ENCODE assay signal across 9 mouse cellular contexts in the genomic region with DNA sequence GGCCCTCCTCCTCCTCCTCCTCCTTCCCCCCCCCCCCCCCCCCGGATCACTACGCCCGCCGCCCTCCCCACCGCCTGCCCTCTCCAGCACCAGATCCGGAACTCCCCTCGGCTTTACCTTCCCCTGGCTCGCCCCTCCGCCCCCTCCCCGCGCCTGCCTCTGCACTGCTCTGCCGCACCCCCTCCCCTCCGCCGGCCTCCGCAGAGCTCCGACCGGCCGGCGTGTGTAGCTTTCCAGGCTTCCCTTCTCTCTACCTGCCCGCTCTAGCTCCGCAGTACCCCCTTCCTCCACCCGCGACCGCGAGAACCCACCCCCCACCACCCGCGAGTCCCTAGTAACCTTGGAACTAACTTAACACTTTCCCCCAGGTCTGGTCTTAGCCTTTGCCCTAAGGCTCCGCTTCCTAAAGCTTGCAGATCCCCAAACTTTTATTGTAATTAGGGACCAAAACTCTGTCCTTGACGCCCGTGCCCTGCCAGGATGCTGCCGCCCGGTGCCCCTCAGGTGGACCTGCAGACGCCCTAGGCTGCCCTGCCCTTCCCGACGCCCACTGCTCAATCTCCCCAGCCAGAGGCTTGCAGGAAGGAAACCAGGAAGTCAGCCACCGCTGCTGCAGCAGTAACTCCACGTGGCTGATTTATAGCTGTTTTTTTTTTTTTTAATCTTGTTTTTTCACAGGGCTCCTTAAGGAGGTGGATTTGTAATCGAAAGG. TPM values are rescaled to one million over a fixed set of nuclear protein-coding genes. Genes with fewer than 3 reads are reported as not detected.
DNase-seq lines count a peak whose midpoint lies in the region; ATAC-seq lines count a peak whose summit lies in the region.
"Had no signal": no experiment of that assay in that cellular context is flagged by ENCODE, and none has a peak within 500 bp of the region (broad histone marks: within the 10 kb centered on the region; RNA-seq: fewer than 3 reads in every experiment).

No protein-coding gene starts in this region.

- peak overlapping the region; percentile 41; the same call in 1 of the 2 replicates for H3K27ac ChIP-seq in forebrain, embryonic 16.5 days (ENCODE audit: low read length)
- H3K27ac ChIP-seq in hindbrain, embryonic 14.5 days = peak overlapping the region; percentile 92; the same call in 1 of the 2 replicates
- peak overlapping the region; percentile 96 for H3K27ac ChIP-seq in limb, embryonic 15.5 days
- H3K27ac ChIP-seq in midbrain, embryonic 15.5 days = peak overlapping the region; percentile 88; the same call in 1 of the 2 replicates

- H3K4me1 ChIP-seq in forebrain, embryonic 16.5 days (replicated peaks; ENCODE audit: control insufficient read depth, insufficient read depth, low read length) = peaks cover 12% of the 10 kb centered on the region
- H3K4me1 ChIP-seq in hindbrain, embryonic 14.5 days (replicated peaks; ENCODE audit: control insufficient read depth, insufficient read depth, low read length) = peaks cover 11% of the 10 kb centered on the region; the same call in 1 of the 2 replicates
- peaks cover 11% of the 10 kb centered on the region for H3K4me1 ChIP-seq in limb, embryonic 15.5 days
- peaks cover 13% of the 10 kb centered on the region for H3K4me1 ChIP-seq in midbrain, embryonic 15.5 days

- H3K4me3 ChIP-seq in forebrain, embryonic 16.5 days (replicated peaks; ENCODE audit: low read length) = peak overlapping the region; percentile 88
- H3K4me3 ChIP-seq in hindbrain, embryonic 14.5 days (replicated peaks; ENCODE audit: low read length) = peak overlapping the region; percentile 94
- H3K4me3 ChIP-seq in limb, embryonic 15.5 days = peak overlapping the region; percentile 95
- H3K4me3 ChIP-seq in midbrain, embryonic 15.5 days = peak overlapping the region; percentile 94

- H3K9me3 ChIP-seq in forebrain, embryonic 16.5 days (ENCODE audit: control insufficient read depth, low read length) = no peaks in the 10 kb centered on the region
- H3K9me3 ChIP-seq in hindbrain, embryonic 14.5 days (ENCODE audit: control insufficient read depth, low read length) = no peaks in the 10 kb centered on the region
- H3K9me3 ChIP-seq in limb, embryonic 15.5 days = no peaks in the 10 kb centered on the region
- no peaks in the 10 kb centered on the region for H3K9me3 ChIP-seq in midbrain, embryonic 15.5 days

- peak overlapping the region; percentile 97 for H3K9ac ChIP-seq in forebrain, embryonic 16.5 days (replicated peaks; ENCODE audit: low read depth, low read length)
- peak overlapping the region; percentile 97 for H3K9ac ChIP-seq in hindbrain, embryonic 14.5 days
- H3K9ac ChIP-seq in limb, embryonic 15.5 days = peak overlapping the region; percentile 35
- H3K9ac ChIP-seq in midbrain, embryonic 15.5 days = peak overlapping the region; percentile 88; the same call in 1 of the 2 replicates

- no peaks in the 10 kb centered on the region for H3K27me3 ChIP-seq in forebrain, embryonic 16.5 days (replicated peaks; ENCODE audit: control insufficient read depth, insufficient read depth, low read length)
- no peaks in the 10 kb centered on the region for H3K27me3 ChIP-seq in hindbrain, embryonic 14.5 days (ENCODE audit: control insufficient read depth, insufficient read depth, low read length)
- H3K27me3 ChIP-seq in limb, embryonic 15.5 days = no peaks in the 10 kb centered on the region
- H3K27me3 ChIP-seq in midbrain, embryonic 15.5 days (replicated peaks) = 0 out of 2 replicates have a peak, but pooled peaks cover 3% of the 10 kb centered on the region
- H3K27me3 ChIP-seq: Patski had no signal

- peak; percentile 14 to 19 for DNase-seq in frontal cortex, postnatal 10 days (ENCODE audit: low spot score in 2 of 2)
- no peak for DNase-seq in frontal cortex, postnatal 25 days (ENCODE audit: low spot score in 2 of 2)
- DNase-seq in cerebellum, adult 11 months = peak; percentile 44
- peak; percentile 39 for DNase-seq in hindbrain, embryonic 14.5 days (ENCODE audit: low spot score)
- DNase-seq in spleen, postnatal 4 days (ENCODE audit: low spot score in 2 of 2) = peak; percentile 27 to 74

- no peaks in the 10 kb centered on the region for H3K36me3 ChIP-seq in forebrain, embryonic 16.5 days (ENCODE audit: control insufficient read depth, insufficient read depth)
- H3K36me3 ChIP-seq in hindbrain, embryonic 14.5 days (replicated peaks; ENCODE audit: control insufficient read depth, insufficient read depth) = no peaks in the 10 kb centered on the region
- H3K36me3 ChIP-seq in limb, embryonic 15.5 days = no peaks in the 10 kb centered on the region
- H3K36me3 ChIP-seq in midbrain, embryonic 15.5 days (replicated peaks) = no peaks in the 10 kb centered on the region

- under 1% methylated on average over 30 of the region's 38 CpGs for WGBS in forebrain, embryonic 16.5 days
- WGBS in hindbrain, embryonic 14.5 days = 1% methylated on average over 27 of the region's 38 CpGs
- under 1% methylated on average over 26 of the region's 38 CpGs for WGBS in limb, embryonic 15.5 days
- 1% methylated on average over 24 of the region's 38 CpGs for WGBS in midbrain, embryonic 15.5 days

- ATAC-seq in forebrain, embryonic 16.5 days = peak; percentile 71
- ATAC-seq in hindbrain, embryonic 14.5 days (ENCODE audit: low FRiP score) = peak; percentile 76
- peak; percentile 21; the same call in 1 of the 2 replicates for ATAC-seq in limb, embryonic 15.5 days (ENCODE audit: insufficient number of reproducible peaks, low FRiP score, low TSS enrichment, low read depth)
- peak; percentile 81 for ATAC-seq in midbrain, embryonic 15.5 days (replicated peaks)

- peak overlapping the region; percentile 80 for H3K4me2 ChIP-seq in forebrain, embryonic 16.5 days (ENCODE audit: low read length)
- peak overlapping the region; percentile 87 for H3K4me2 ChIP-seq in hindbrain, embryonic 14.5 days (replicated peaks)
- peak overlapping the region; percentile 79 for H3K4me2 ChIP-seq in limb, embryonic 15.5 days
- peak overlapping the region; percentile 88 for H3K4me2 ChIP-seq in midbrain, embryonic 15.5 days

RNA-seq across cellular contexts. Expression of a gene that starts 0.4 kb away (rescaled TPM):
- polyA plus RNA-seq in forebrain, embryonic 16.5 days (2015; fragmentation: Nextera tagmentation; extraction: Ambion mirVana) = 8.7 and 11.3 TPM in 2 replicates
- 14.0 and 14.6 TPM in 2 replicates for polyA plus RNA-seq in hindbrain, embryonic 14.5 days (2014; fragmentation: Nextera tagmentation; extraction: Ambion mirVana)
- polyA plus RNA-seq in limb, embryonic 15.5 days (2015; fragmentation: Nextera tagmentation; extraction: Ambion mirVana) = 12.0 and 13.1 TPM in 2 replicates
- 8.9 and 9.7 TPM in 2 replicates for polyA plus RNA-seq in midbrain, embryonic 15.5 days (2015; fragmentation: Nextera tagmentation; extraction: Ambion mirVana)

Comparison
In these comparisons a context has a peak if more than half of its experiments do, and no peak if none do; other contexts are left out.
1. DNase-seq: peak in frontal cortex, postnatal 10 days (2 of 2), cerebellum, adult 11 months (single experiment), hindbrain, embryonic 14.5 days (single experiment) and spleen, postnatal 4 days (2 of 2); none in frontal cortex, postnatal 25 days (0 of 2).
2. ATAC-seq: peak in every context shown above with its lines; median percentile 81 in midbrain, embryonic 15.5 days; 76 in hindbrain, embryonic 14.5 days; 71 in forebrain, embryonic 16.5 days; 21 in limb, embryonic 15.5 days.
3. H3K27ac ChIP-seq: peak in every context shown above with its lines; median percentile 96 in limb, embryonic 15.5 days; 92 in hindbrain, embryonic 14.5 days; 88 in midbrain, embryonic 15.5 days; 41 in forebrain, embryonic 16.5 days.
4. H3K9ac ChIP-seq: peak in every context shown above with its lines; median percentile 97 in forebrain, embryonic 16.5 days; 97 in hindbrain, embryonic 14.5 days; 88 in midbrain, embryonic 15.5 days; 35 in limb, embryonic 15.5 days.
5. Peak in every context shown above with its lines, with median percentiles within 50 percentile points of each other: H3K4me2 ChIP-seq and H3K4me3 ChIP-seq.